Mouse (Mus musculus): ENCODE measurements around the gene Olfr150.
"Not testable (repeated sequence)": the region's sequence is repeated elsewhere in the genome, so short reads cannot be mapped to it uniquely, and the experiment has no call there.

The Olfr150 gene

DNA sequence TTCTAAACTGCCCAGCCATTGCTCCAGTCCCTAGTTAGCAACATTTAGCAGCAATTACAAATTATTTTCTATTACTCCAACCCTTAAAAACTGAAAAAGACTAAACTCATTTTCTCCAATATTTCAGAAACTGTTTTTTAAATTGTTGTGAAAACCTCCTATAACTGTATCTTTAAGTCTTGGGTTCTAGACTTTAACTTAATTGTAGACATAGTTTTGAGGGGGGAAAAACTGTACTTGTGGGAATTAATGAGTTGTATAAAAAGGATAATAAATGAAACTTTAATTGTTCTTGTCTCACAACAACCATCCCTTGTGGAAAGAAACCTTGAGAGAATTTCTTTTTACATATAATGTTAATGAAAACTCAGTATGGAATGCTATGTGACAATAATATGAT, at the start of gene Olfr150:
Gene Olfr150 (plus strand): TSS at position 301 of the 400 bp plus-strand sequence.
- DNase-seq (ENCODE audit: low spot score): no peak

- DNase-seq (ENCODE audit: low spot score): not testable (repeated sequence)
Observed at GRCm38 (mm10) chr9:39701123-39701522, 29.7 kb upstream of the Olfr150 start.

DNA sequence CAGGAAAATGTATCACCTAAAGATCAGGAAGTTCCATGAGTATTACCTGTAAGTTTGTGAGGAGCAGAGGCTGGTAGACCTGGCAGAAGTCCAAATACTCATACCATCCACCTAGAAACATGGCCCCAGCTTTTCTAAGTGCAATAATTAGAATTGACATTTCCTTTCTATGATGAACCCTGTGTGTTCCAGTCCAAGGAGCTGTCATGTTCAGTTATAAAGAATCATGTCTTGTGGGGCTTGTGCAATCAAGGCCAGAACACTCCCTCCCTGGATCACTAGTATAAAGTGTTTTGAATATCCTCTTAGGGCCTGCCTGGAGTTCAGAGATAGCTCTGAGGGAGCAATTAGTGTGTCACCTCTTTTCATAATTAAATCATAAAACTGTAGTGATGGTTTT, 23.8 kb upstream of the Olfr150 start, which contains the start of gene Olfr149:
Gene Olfr149 (minus strand): TSS at position 101 of the 400 bp plus-strand sequence.
- DNase-seq (ENCODE audit: low spot score): no peak

DNA sequence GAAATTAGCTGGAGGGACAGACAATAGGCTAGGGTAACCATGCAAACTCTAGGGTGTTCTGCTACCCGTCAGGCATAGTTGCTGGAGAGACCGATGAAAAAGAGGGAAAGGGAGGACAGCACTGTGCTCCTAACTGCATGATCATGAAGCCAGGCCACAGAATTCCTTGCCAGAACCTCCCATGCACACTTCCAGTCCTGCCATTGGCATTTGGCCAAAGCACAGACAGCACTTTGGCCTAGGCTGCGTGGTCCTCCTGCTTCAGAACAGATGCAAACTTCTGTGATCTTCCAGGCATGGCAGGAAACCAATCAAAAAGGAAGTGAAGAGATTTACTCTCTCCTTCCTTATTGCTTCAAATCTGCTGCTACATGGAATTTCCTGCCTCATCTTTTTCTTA, 21.8 kb upstream of the Olfr150 start:
- peak; percentile 9 for DNase-seq (ENCODE audit: low spot score)

DNA sequence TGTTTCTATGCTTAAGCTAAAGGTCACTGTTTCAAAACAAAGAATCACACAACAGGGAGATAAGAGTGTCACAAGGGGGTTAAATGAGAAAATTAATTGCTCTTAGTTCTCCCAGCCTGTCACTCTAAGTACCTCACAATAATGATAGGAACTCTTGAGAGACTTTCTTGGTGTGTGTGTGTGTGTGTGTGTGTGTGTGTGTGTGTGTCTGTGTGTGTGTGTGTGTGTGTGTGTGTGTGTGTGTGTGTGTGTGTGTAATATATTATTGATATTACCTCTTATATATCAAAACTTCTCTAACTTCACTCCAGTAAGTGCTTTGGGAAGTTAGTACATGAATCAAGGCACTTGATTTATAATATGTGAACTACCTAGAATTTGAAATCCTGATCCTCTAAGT, 19.7 kb upstream of the Olfr150 start, which contains the start of gene Olfr965:
Gene Olfr965 (plus strand): TSS at position 301 of the 400 bp plus-strand sequence.
- no peak for DNase-seq (ENCODE audit: low spot score)

DNA sequence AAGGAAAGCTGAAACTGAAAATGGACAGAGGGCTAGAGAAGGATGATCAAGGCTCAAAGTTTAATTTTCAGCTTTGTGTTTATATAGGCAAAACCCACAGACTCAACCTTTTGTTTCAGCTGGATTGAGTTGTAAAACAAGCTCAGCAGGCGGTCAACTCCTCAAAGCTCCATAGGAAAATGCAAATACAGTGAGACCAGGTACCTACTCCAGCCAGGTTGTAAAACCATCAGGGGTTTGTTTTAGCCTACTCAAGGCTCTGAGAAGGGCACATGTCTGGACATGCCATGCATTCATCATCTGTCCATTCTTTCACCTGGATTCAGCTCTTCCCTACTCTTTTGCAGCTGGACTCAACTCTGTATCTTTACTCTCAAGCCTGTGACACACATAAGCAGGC, 10.0 kb downstream of the Olfr150 start:
- DNase-seq (ENCODE audit: low spot score): no peak

GRCm38 (mm10) chr9:39745949-39746348, 15.2 kb downstream of the Olfr150 start, which contains the start of gene Olfr967:
Gene Olfr967, plus strand, starts transcription at chr9:39746249.
- DNase-seq (ENCODE audit: low spot score): no peak

GRCm38 (mm10) chr9:39746428-39746827, 15.7 kb downstream of the Olfr150 start:
- no peak for DNase-seq (ENCODE audit: low spot score)

DNA sequence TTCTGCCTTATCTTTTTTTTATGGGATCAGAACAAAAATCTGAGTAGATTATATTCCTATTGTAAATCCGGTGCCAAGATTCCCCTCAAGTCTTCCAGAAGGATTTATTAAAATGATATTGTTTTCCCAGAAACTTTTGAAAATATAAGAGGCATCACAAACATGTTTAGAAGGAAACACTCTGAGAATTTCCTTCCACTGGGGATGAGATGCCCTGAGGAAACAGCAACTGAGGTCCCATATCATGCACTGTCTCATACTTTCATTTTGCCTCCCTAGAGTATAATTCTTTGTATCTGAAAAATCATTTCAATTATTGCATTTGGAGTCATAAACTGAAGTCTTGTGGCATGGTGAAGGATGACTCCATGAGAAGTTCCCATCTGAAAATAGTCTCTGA, 52.4 kb downstream of the Olfr150 start, which contains the start of gene Olfr968:
Gene Olfr968 (minus strand): TSS at position 101 of the 400 bp plus-strand sequence.
- DNase-seq (ENCODE audit: low spot score): no peak

Data from ovary, postnatal 10 days (tissue).